Mouse (Mus musculus): Measurements from ENCODE around the gene Rpa2. TPM values are rescaled to one million over a fixed set of nuclear protein-coding genes. Genes with fewer than 3 reads are reported as not detected.

Gene Rpa2
- total RNA-seq, 4 experiments from 2014 or later, result 11.4 to 17.0 (median 12.4) TPM

GRCm38 (mm10) chr4:132805146-132805545 lies 37.0 kb downstream of the Rpa2 start:
- no peak for DNase-seq

- no peak for DNase-seq
Observed at GRCm38 (mm10) chr4:132805599-132806197, 37.6 kb downstream of the Rpa2 start.

GRCm38 (mm10) chr4:132806620-132807191 lies 38.6 kb downstream of the Rpa2 start:
- no peak for DNase-seq

- no peak for DNase-seq
Observed at GRCm38 (mm10) chr4:132807771-132808641, 39.9 kb downstream of the Rpa2 start.

GRCm38 (mm10) chr4:132809621-132810020 lies 41.5 kb downstream of the Rpa2 start:
- no peak for DNase-seq

GRCm38 (mm10) chr4:132816404-132816803 lies 48.3 kb downstream of the Rpa2 start:
- DNase-seq, result no peak

GRCm38 (mm10) chr4:132816855-132817254 lies 48.7 kb downstream of the Rpa2 start:
- DNase-seq, result no peak

GRCm38 (mm10) chr4:132818442-132818841 lies 50.3 kb downstream of the Rpa2 start:
- DNase-seq, result no peak

- DNase-seq, result no peak
Observed at GRCm38 (mm10) chr4:132823614-132824366, 55.7 kb downstream of the Rpa2 start.

Other genes with a start within 250 kb of the Rpa2 start
- gene Atpif1, start 234.7 kb upstream of the Rpa2 start, total RNA-seq (2022), result 100 to 1,000 TPM; 275 to 400 (median 333) TPM
- 100 to 1,000 TPM in 2 of 4 experiments, 10 to 100 TPM in 2; 92.6 to 121 (median 106) TPM for gene Dnajc8, start 232.8 kb upstream of the Rpa2 start, total RNA-seq (2022)
- 1 to 10 TPM; 1.6 to 6.1 (median 3.8) TPM for gene Ptafr, start 204.3 kb upstream of the Rpa2 start, total RNA-seq (2022)
- 10 to 100 TPM; 23.8 to 33.6 (median 32.0) TPM for gene Eya3, start 129.3 kb upstream of the Rpa2 start, total RNA-seq (2022)
- 1 to 10 TPM; 5.9 to 7.3 (median 6.6) TPM for gene Xkr8, start 35.8 kb upstream of the Rpa2 start, total RNA-seq (2022)
- 1 to 10 TPM; 1.4 to 5.1 (median 3.1) TPM for gene Smpdl3b, start 11.1 kb upstream of the Rpa2 start, total RNA-seq (2022)
- gene Themis2, start 28.1 kb downstream of the Rpa2 start, total RNA-seq (2022), result 1 to 10 TPM; 2.1 to 5.9 (median 3.2) TPM
- 10 to 100 TPM; 41.0 to 49.9 (median 44.3) TPM for gene Ppp1r8, start 74.8 kb downstream of the Rpa2 start, total RNA-seq (2022)
- gene Stx12, start 116.2 kb downstream of the Rpa2 start, total RNA-seq (2022), result 10 to 100 TPM; 57.9 to 65.2 (median 60.1) TPM
- 10 to 100 TPM; 30.0 to 55.3 (median 45.3) TPM for gene Fam76a, start 154.2 kb downstream of the Rpa2 start, total RNA-seq (2022)
- gene Fgr, start 205.8 kb downstream of the Rpa2 start, total RNA-seq (2022), result under 1 TPM; 0.42 to 0.92 (median 0.64) TPM
- 100 to 1,000 TPM in 1 of 4 experiments, 10 to 100 TPM in 3; 72.0 to 109 (median 82.9) TPM for gene Ahdc1, start 242.9 kb downstream of the Rpa2 start, total RNA-seq (2022)

Measured in adrenal gland, adult 8-10 months (tissue).